Mouse (Mus musculus) myocyte (in vitro differentiated cells): ENCODE measurements at regions not wholly inside any gene's neighbourhood (a gene's known extent, or its start where the extent isn't known, plus 50 kb on each side); places are given as distances from the start of the nearest gene placed in this dataset.
A peak's percentile ranks its signal among the peaks of the same experiment; 100 is the strongest.

Source experiments
- H3K27me3 ChIP-seq: one replicate; pipeline ENCODE4 v1.6.1; 2011; ENCODE audit not compliant: control insufficient read depth, insufficient read depth, insufficient read length
- H3K36me3 ChIP-seq: one replicate; pipeline ENCODE4 v1.6.1; 2011; ENCODE audit not compliant: control insufficient read depth, insufficient read depth
- H3K4me2 ChIP-seq: one replicate; pipeline ENCODE4 v1.6.1; 2011; ENCODE audit warnings: low read depth, control low read depth
- H3K4me3 ChIP-seq: one replicate; pipeline ENCODE4 v1.5.1; 2011; ENCODE audit warnings: mild to moderate bottlenecking, control low read depth, moderate library complexity
- H3K79me2 ChIP-seq: one replicate; pipeline ENCODE4 v1.6.1; 2011; ENCODE audit not compliant: control insufficient read depth, insufficient read depth
- H3ac ChIP-seq: one replicate; pipeline ENCODE4 v1.6.1; 2011; ENCODE audit not compliant: control insufficient read depth, insufficient read length
- CEBPB ChIP-seq: IDR thresholded peaks from 2 replicates; pipeline ENCODE4 v1.6.1; 2011; ENCODE audit warnings: mild to moderate bottlenecking, moderate library complexity; ENCODE audit not compliant: poor library complexity, insufficient read depth, severe bottlenecking
- E2F4 ChIP-seq: IDR thresholded peaks from one replicate; pipeline ENCODE4 v1.6.1; 2011; ENCODE audit warnings: mild to moderate bottlenecking, control low read depth, moderate library complexity; ENCODE audit not compliant: insufficient read depth
- MAX ChIP-seq: IDR thresholded peaks from one replicate; pipeline ENCODE4 v1.6.1; 2011; ENCODE audit warnings: low read depth, mild to moderate bottlenecking, control low read depth
- MYOD1 ChIP-seq, 3 experiments: IDR thresholded peaks; one replicate each; pipeline ENCODE4 v1.6.1; 2011; ENCODE audit warnings: control low read depth in 2 of 3, low read depth in 2 of 3, mild to moderate bottlenecking in 2 of 3, moderate library complexity in 1 of 3; ENCODE audit not compliant: insufficient read length in 2 of 3, control insufficient read depth in 1 of 3
- MYOG ChIP-seq, 3 experiments: IDR thresholded peaks; one replicate each; pipeline ENCODE4 v1.6.1; 2011; ENCODE audit warnings: control low read depth in 2 of 3, low read depth in 2 of 3, mild to moderate bottlenecking in 2 of 3; ENCODE audit not compliant: insufficient read length in 2 of 3, control insufficient read depth in 1 of 3, insufficient read depth in 1 of 3
- POLR2A ChIP-seq: IDR thresholded peaks from one replicate; pipeline ENCODE4 v1.6.1; 2011; ENCODE audit warnings: low read depth, mild to moderate bottlenecking, control low read depth, moderate library complexity; ENCODE audit not compliant: insufficient read length
- POLR2AphosphoS2 ChIP-seq: IDR thresholded peaks from one replicate; pipeline ENCODE4 v1.6.1; 2011; ENCODE audit warnings: low read depth, control low read depth; ENCODE audit not compliant: insufficient read length
- REST ChIP-seq: IDR thresholded peaks from one replicate; pipeline ENCODE4 v1.6.1; 2011; ENCODE audit warnings: mild to moderate bottlenecking, control low read depth, moderate library complexity; ENCODE audit not compliant: insufficient read depth, insufficient read length
- SRF ChIP-seq: IDR thresholded peaks from one replicate; pipeline ENCODE4 v1.6.1; 2011; ENCODE audit warnings: low read depth; ENCODE audit not compliant: control insufficient read depth, insufficient read length
- TCF12 ChIP-seq: IDR thresholded peaks from one replicate; pipeline ENCODE4 v1.6.1; 2011; ENCODE audit warnings: mild to moderate bottlenecking, control low read depth; ENCODE audit not compliant: poor library complexity, insufficient read depth, severe bottlenecking
- TCF3 ChIP-seq: IDR thresholded peaks from one replicate; pipeline ENCODE4 v1.6.1; 2011; ENCODE audit warnings: low read depth, control low read depth; ENCODE audit not compliant: insufficient read length
- USF1 ChIP-seq: IDR thresholded peaks from one replicate; pipeline ENCODE4 v1.6.1; 2011; ENCODE audit warnings: low read depth, mild to moderate bottlenecking, control low read depth, moderate library complexity

DNA sequence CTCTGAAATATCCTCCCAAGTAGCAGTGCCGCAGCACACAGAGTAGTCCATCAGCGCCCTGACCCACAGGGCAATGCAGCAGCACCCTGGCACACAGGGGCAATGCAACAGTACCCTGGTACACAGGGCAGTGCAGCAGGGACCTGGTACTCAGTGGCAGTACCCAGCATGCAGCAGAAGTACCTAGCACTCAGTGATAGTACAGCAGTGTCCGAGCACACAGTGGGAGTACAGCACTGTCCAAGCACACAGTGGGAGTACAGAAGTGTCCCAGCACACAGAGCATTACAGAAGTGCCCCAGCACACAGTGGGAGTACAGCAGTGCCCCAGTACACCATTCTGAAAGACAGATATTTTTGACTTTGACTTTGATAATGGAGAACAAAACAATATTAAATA, 186.0 kb upstream of the Fam84a start:
- Histone ChIP-seq H3ac (no peak overlapping the region), H3K79me2 (no peaks in the 10 kb centered on the region), H3K4me2 (no peak overlapping the region), H3K4me3 (no peak overlapping the region), H3K27me3 (no peaks in the 10 kb centered on the region), H3K36me3 (no peaks in the 10 kb centered on the region)
- no peak for TF ChIP-seq MYOD1 (IDR thresholded peaks at IDR 0.05; ENCODE audit: control insufficient read depth in 1 of 3, insufficient read length in 2 of 3, low read depth in 2 of 3)
- TF ChIP-seq MYOG (IDR thresholded peaks at IDR 0.05; ENCODE audit: control insufficient read depth in 1 of 3, insufficient read depth in 1 of 3, insufficient read length in 2 of 3, low read depth in 2 of 3), result no peak
- no peak for TF ChIP-seq SRF
- no peak for TF ChIP-seq TCF3
- TF ChIP-seq CEBPB, result no peak
- TF ChIP-seq TCF12, result no peak
- no peak for TF ChIP-seq POLR2AphosphoS2
- no peak for TF ChIP-seq REST
- TF ChIP-seq USF1, result no peak
- no peak for TF ChIP-seq E2F4
- no peak for TF ChIP-seq POLR2A
- TF ChIP-seq MAX, result no peak

DNA sequence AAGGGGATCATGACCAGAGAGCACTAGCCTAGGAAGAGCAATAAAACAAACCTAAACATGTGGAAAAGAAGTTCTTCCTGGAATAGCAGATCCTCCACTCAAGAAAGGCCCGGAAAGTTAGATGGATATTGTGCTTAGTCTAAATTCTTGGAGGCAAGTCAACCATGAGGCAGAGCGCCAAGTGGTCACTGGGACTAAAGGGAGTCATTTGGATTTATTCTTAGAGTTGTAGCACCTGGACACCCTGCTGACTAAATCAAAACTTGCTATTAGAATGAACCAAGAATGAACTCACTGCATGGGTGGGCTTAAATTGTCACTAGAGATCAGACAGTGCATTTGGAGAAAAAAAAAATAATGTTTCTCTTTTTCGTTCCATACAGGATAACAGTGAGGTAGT, 166.8 kb upstream of the Fam84a start:
- no peak overlapping the region for H3K4me2 ChIP-seq
- no peak overlapping the region for H3K4me3 ChIP-seq
- no peak for TF ChIP-seq TCF3
- TF ChIP-seq E2F4, result no peak
- TF ChIP-seq TCF12, result no peak
- TF ChIP-seq POLR2A, result no peak
- no peak for TF ChIP-seq MYOD1 (IDR thresholded peaks at IDR 0.05; ENCODE audit: control insufficient read depth in 1 of 3, insufficient read length in 2 of 3, low read depth in 2 of 3)
- no peak for TF ChIP-seq MYOG (IDR thresholded peaks at IDR 0.05; ENCODE audit: control insufficient read depth in 1 of 3, insufficient read depth in 1 of 3, insufficient read length in 2 of 3, low read depth in 2 of 3)
- H3ac ChIP-seq, result no peak overlapping the region
- H3K27me3 ChIP-seq, result no peaks in the 10 kb centered on the region
- H3K79me2 ChIP-seq, result no peaks in the 10 kb centered on the region
- no peaks in the 10 kb centered on the region for H3K36me3 ChIP-seq

GRCm38 (mm10) chr12:14316392-14316791, 164.5 kb upstream of the Fam84a start:
- Histone ChIP-seq H3K4me3 (no peak overlapping the region), H3K36me3 (no peaks in the 10 kb centered on the region), H3K27me3 (no peaks in the 10 kb centered on the region), H3ac (no peak overlapping the region), H3K79me2 (no peaks in the 10 kb centered on the region), H3K4me2 (no peak overlapping the region)
- TF ChIP-seq USF1 (no peak), TCF12 (no peak), SRF (no peak), MAX (no peak), POLR2A (no peak), REST (no peak), CEBPB (no peak), MYOD1 (IDR thresholded peaks at IDR 0.05; ENCODE audit: control insufficient read depth in 1 of 3, insufficient read length in 2 of 3, low read depth in 2 of 3) (no peak), POLR2AphosphoS2 (no peak), TCF3 (no peak), MYOG (IDR thresholded peaks at IDR 0.05; ENCODE audit: control insufficient read depth in 1 of 3, insufficient read depth in 1 of 3, insufficient read length in 2 of 3, low read depth in 2 of 3) (no peak), E2F4 (no peak)

GRCm38 (mm10) chr12:14315780-14316179, 163.9 kb upstream of the Fam84a start:
- no peaks in the 10 kb centered on the region for H3K27me3 ChIP-seq
- H3K4me2 ChIP-seq, result peak overlapping the region; percentile 39
- H3K4me3 ChIP-seq, result no peak overlapping the region
- H3ac ChIP-seq, result no peak overlapping the region
- H3K79me2 ChIP-seq, result no peaks in the 10 kb centered on the region
- TF ChIP-seq TCF12 (no peak), CEBPB (no peak)
- no peaks in the 10 kb centered on the region for H3K36me3 ChIP-seq

DNA sequence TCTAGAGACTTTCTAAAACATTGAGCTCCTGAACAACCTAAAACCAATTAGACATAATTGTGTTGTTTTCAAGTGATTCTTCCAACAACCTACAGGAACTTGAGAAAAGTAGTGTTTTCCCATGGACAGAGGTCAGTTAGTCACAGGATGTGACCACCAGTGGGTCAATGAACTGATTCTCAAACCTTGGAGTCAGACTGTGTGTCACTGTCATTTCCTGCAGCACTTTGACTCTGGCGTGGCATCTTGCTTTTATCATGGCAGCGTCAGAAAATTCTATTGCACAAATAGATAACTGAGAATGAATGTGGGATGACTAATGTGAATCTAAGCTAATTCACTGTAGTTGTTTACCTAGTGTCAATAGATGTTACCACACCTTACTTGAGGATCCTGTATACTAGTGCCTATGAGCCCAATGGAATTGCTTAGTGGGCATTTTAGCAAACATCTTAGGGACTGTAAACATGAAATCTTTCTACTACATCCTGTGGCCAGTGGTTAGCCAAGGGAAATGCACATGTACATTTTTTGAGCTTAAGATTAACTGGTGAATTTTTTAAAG, 150.6 kb upstream of the Fam84a start:
- Histone ChIP-seq H3K4me3 (no peak overlapping the region), H3K79me2 (no peaks in the 10 kb centered on the region), H3K36me3 (no peaks in the 10 kb centered on the region), H3K4me2 (peak overlapping the region; percentile 46), H3ac (no peak overlapping the region), H3K27me3 (no peaks in the 10 kb centered on the region)
- TF ChIP-seq MYOD1 (IDR thresholded peaks at IDR 0.05; ENCODE audit: control insufficient read depth in 1 of 3, insufficient read length in 2 of 3, low read depth in 2 of 3) (no peak), TCF3 (no peak), CEBPB (no peak), TCF12 (no peak), MYOG (IDR thresholded peaks at IDR 0.05; ENCODE audit: control insufficient read depth in 1 of 3, insufficient read depth in 1 of 3, insufficient read length in 2 of 3, low read depth in 2 of 3) (no peak), MAX (no peak), REST (no peak), SRF (no peak), POLR2A (no peak), POLR2AphosphoS2 (no peak), E2F4 (no peak), USF1 (no peak)
